Mouse (Mus musculus): Measurements from ENCODE around the gene Dgkd. TPM values are rescaled to one million over a fixed set of nuclear protein-coding genes. Genes with fewer than 3 reads are reported as not detected.

Dgkd gene
- total RNA-seq, 2 experiments from 2014 or later: 128 to 140 TPM

DNA sequence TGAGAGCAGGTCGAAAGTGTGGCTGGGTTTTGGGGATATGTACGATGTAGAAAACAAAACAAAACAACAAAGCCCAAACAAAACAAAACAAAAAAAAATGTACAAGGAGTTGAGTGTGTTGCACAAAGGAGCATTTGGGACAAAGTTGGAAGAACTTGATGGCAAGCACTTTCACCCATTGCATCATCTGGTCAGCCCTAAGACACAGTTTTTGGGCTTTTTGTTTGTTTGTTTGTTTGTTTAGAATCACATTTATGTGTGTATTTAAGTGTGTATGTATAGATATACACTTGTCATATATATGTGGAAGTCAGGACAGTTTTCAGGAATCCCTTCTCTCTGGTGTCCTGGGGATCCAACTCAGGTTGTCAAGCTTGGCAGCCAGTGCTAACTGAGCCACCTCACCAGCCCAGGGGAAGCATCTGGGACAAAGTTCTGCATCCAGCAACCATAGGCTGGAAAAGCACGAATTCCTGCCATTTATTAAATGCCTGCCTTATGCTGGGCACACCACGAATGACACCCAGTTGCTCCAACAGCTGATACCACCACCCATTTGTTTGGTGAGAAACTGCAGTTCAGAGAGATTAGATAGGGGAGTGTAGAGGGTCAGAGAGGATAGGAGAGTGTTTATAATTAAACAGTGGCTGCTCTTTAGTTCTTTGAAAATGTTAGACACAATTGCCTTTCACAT lies 5.5 kb upstream of the Dgkd start:
- intact Hi-C loops (cut with DNase I): no loop called here

GRCm38 (mm10) chr1:87848237-87848996 lies 4.7 kb upstream of the Dgkd start:
- DNase-seq (ENCODE audit: low spot score in 2 of 2): peak; percentile 60 to 77
- intact Hi-C loops (cut with DNase I): no loop called here

More for the DNA sequence above, 5.5 kb upstream of the Dgkd start:
- no peak for DNase-seq (ENCODE audit: low spot score in 2 of 2)

- peak in 1 of 2 experiments; percentile 31 for DNase-seq (ENCODE audit: low spot score in 2 of 2)
- intact Hi-C loops (cut with DNase I): no loop called here
Measured at GRCm38 (mm10) chr1:87849278-87849677, 3.8 kb upstream of the Dgkd start.

DNA sequence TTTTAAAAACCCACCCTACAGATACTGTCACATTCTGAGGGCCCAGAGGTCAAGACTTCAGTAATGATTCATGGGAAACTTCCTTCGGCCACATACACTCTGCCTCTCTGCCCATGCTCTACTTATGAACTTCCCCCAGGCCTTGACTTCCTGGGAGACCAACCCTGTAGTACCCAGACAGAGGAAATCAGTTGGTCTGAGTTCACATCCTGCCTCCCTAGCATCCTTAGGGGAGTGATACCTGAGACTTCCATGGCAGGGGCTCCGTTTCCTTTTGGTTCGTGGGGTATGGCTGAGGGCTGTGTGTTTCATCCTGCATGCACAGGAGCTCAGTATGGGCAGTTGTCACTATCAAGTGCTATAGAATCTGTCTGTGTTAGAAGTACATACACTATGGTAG lies 1.7 kb upstream of the Dgkd start:
- DNase-seq (ENCODE audit: low spot score in 2 of 2): no peak
- intact Hi-C loops (cut with DNase I): no loop called here

- no peak for DNase-seq (ENCODE audit: low spot score in 2 of 2)
- intact Hi-C loops (cut with DNase I): no loop called here
Measured at GRCm38 (mm10) chr1:87852081-87852790, 851 bp upstream of the Dgkd start.

DNA sequence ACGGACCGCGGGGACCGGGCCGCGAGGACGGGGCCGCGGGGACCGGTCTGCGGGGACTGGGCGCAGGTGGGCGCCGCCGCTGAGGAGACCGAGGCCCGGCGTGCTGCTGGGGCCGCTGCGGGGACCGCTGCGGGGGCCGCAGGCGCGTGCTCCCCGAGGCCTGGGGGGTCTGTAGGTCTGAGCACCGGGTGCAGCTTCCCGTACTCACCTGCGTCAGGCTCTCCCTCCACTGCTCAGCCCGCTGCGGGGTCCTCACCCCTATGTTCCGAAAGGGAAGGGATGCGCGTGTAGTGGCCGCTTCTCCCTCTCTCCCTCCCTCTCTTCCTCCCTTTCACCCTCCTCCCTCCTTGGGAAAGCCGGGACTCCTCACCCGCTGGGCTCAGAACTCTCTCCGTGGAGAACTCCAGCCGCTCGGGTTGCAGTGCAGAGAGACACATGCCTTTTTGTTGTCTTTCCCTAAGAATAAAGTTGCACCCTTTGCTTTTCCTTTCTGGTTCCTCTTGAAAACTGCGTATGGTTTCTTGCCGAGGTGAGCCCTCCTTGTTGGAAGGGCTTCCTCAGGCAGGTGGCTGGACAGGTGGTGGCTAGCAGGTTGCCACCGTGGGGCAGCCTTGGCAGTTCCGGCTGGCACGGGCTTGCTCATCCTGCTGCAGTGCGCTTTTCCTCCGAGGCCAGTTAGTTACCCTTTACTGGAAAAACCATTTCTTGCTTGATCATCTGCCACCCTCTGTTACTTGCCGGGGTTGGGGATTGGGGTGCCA lies 694 bp downstream of the Dgkd start:
- DNase-seq (ENCODE audit: low spot score in 2 of 2): peak in 1 of 2 experiments; percentile 19
- intact Hi-C loops (cut with DNase I): no loop called here

DNA sequence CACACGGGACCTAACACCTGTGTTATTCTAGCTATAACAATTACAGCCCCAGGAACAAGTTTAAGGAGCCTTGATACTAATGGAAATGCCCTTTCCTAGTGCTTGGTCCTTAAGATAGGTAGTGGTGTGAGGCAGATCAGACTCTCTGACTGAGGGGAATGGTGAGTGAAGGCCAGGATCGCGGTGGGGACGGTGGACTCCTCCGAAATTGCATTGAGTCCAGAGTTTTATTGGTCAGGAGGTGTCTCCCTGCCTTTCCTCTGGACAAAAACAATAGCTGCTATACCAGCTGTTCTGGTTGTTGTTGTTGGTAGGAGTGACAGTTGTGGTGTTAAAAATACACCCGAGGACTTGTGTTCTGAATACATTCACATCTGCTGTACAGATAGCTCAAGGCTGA lies 1.3 kb downstream of the Dgkd start:
- intact Hi-C loops (cut with DNase I): no loop called here
- no peak for DNase-seq (ENCODE audit: low spot score in 2 of 2)

DNA sequence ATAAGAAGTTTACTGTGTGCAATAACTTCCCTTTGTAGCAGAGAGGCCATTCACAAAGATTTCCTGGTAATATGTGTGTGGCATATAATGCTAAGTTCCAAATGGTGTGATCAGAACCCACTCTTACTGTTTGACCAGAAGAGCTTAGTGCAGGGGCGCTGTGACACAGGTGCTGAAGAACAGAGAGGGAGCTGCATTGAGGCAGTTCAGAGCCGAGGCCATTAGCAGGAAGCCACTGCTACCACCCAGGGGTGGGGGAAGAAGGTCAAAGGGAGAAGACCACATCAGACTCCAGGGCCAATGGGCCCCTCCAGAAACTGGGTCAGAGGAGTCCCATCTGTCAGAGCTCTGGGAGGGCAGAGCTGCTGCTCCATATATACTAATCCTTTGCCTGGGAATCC lies 1.8 kb downstream of the Dgkd start:
- DNase-seq (ENCODE audit: low spot score in 2 of 2): no peak

GRCm38 (mm10) chr1:87855522-87855921 lies 2.4 kb downstream of the Dgkd start:
- no peak for DNase-seq (ENCODE audit: low spot score in 2 of 2)
- intact Hi-C loops (cut with DNase I): no loop called here

More for the DNA sequence above, 1.8 kb downstream of the Dgkd start:
- intact Hi-C loops (cut with DNase I): no loop called here

GRCm38 (mm10) chr1:87856823-87857222 lies 3.7 kb downstream of the Dgkd start:
- intact Hi-C loops (cut with DNase I): no loop called here

GRCm38 (mm10) chr1:87858031-87858430 lies 4.9 kb downstream of the Dgkd start:
- no peak for DNase-seq (ENCODE audit: low spot score in 2 of 2)
- intact Hi-C loops (cut with DNase I): no loop called here

More at GRCm38 (mm10) chr1:87856823-87857222, 3.7 kb downstream of the Dgkd start:
- peak; percentile 28 to 42 for DNase-seq (ENCODE audit: low spot score in 2 of 2)

- no peak for DNase-seq (ENCODE audit: low spot score in 2 of 2)
- intact Hi-C loops (cut with DNase I): no loop called here
Measured at GRCm38 (mm10) chr1:87858529-87858928, 5.4 kb downstream of the Dgkd start.

DNA sequence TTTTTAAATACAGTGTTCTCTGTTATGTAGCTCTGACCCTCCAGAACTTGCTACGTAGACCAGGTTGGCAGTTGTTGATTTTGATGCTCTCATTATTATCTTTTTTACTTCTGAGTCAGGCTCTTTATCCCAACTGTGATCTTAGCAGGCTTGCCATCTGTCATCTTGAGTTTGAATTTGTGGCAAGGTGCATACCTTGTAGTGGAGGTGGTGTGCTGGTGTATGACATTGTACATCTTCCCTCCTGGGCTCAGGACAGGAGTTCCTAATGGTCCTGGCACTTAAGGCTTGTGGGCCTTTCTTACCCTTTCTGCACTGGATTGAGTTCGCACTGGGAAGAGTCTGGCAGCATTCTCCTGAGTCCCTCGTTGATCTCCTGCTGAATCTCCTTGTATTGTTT lies 10.5 kb downstream of the Dgkd start:
- no peak for DNase-seq (ENCODE audit: low spot score in 2 of 2)
- intact Hi-C loops (cut with DNase I): no loop called here

GRCm38 (mm10) chr1:87864889-87865288 lies 11.8 kb downstream of the Dgkd start:
- intact Hi-C loops (cut with DNase I): no loop called here
- DNase-seq (ENCODE audit: low spot score in 2 of 2): no peak

- DNase-seq (ENCODE audit: low spot score in 2 of 2): no peak
- intact Hi-C loops (cut with DNase I): no loop called here
Measured at GRCm38 (mm10) chr1:87866672-87867071, 13.6 kb downstream of the Dgkd start.

GRCm38 (mm10) chr1:87871546-87871945 lies 18.5 kb downstream of the Dgkd start:
- DNase-seq (ENCODE audit: low spot score in 2 of 2): no peak
- intact Hi-C loops (cut with DNase I): no loop called here

GRCm38 (mm10) chr1:87873081-87873480 lies 20.0 kb downstream of the Dgkd start:
- intact Hi-C loops (cut with DNase I): no loop called here
- DNase-seq (ENCODE audit: low spot score in 2 of 2): no peak

- DNase-seq (ENCODE audit: low spot score in 2 of 2): no peak
- intact Hi-C loops (cut with DNase I): no loop called here
Measured at GRCm38 (mm10) chr1:87876065-87876464, 23.0 kb downstream of the Dgkd start.

- DNase-seq (ENCODE audit: low spot score in 2 of 2): no peak
- intact Hi-C loops (cut with DNase I): no loop called here
Measured at GRCm38 (mm10) chr1:87877552-87878283, 24.6 kb downstream of the Dgkd start.

Measured in left cerebral cortex, postnatal 14 days (tissue).